Mouse (Mus musculus): Measurements from ENCODE around the gene Cntn3. TPM values are rescaled to one million over a fixed set of nuclear protein-coding genes. Genes with fewer than 3 reads are reported as not detected.

Cntn3 gene
- total RNA-seq, 2 experiments from 2014 or later = not detected

DNA sequence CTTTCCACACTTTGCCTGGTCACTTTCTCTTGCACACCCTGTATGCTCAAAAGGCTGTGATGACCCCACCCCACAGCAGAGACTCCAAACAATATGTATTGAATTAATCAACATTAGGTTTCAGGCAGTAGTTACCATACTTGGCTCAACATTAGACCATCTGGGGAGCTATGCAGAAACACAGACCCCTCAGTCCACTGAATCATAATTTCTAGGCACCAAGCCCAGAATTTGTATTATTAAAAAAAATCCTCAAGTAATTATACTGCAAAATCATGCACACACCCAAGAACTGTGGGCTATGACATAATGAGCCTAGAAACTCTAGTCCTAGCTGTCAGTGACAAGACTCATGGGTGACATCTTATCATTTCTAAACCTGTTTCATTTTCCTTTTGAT lies 87.4 kb downstream of the Cntn3 start:
- ATAC-seq (ENCODE audit: poor library complexity, severe bottlenecking) = no peak

DNA sequence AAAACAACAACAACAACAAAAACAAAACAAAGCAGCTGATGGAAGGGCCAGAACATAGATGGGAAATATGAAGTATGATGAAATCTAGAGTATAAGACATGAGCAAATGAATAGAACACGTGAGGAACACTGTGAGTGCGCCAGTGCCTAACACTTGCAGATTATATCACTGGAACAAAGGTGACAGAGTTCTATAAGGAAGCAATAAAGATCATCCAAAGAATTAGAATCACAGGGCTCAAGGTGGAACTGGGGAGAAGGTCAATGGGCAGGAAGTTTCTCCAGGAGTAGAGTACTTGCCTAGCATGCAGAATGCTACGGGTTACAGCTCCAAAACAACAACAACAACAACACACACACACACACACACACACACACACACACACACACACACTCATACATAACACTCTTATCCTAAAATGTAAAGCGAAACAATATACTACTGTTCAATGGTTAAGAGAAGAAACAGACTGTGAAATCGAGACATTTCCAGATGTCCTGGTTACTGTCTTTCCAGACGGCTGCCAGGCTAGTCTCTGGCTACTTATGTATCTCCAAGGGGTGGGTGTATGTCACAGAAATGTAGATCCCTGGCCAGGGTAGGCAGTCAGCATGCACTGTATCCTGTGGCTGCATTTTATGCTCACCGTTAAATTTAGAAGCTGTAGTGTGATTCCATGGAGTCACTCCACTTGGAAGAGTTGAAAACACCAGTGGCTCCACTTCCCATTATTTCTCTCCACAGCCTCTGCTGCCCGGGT lies 94.4 kb downstream of the Cntn3 start:
- ATAC-seq (ENCODE audit: poor library complexity, severe bottlenecking) = no peak

DNA sequence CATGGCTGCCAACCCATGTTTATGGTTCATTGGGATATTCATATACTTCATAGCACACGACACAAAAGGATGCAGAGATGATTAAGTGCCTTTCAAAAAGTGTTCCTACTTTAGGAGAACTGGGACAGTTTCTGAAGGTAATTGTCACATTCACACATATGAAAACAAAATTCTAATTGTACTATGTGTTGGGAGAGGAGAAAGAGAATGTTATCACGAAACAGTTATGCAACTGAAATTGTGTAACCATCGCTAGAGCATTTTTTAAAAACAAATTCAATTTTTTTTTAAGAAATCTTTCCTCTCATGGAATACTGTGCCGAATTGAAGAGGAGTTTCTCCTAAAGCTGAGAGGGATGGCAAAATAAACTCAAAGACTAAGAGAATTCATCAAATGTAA lies 134.5 kb downstream of the Cntn3 start:
- no peak for ATAC-seq (ENCODE audit: poor library complexity, severe bottlenecking)

DNA sequence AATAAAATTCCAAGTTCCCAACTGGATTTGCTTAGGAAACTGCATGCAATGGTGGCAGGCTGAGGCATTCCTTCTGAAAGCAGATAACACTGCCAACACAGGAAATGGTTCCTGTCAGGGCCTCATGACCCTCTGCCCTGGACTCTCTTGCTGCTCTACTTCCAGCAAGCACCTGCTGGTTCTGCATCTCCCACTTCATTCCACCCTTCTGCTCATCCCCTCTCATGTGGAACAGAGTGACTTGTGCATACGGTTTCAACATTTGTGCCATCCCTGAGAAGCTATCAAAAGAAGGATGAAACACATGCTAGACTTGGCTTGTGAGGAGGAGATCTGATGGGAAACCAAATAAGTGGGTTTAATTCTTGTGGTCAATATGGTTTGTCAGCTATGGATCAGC lies 145.4 kb downstream of the Cntn3 start:
- ATAC-seq (ENCODE audit: poor library complexity, severe bottlenecking) = no peak

DNA sequence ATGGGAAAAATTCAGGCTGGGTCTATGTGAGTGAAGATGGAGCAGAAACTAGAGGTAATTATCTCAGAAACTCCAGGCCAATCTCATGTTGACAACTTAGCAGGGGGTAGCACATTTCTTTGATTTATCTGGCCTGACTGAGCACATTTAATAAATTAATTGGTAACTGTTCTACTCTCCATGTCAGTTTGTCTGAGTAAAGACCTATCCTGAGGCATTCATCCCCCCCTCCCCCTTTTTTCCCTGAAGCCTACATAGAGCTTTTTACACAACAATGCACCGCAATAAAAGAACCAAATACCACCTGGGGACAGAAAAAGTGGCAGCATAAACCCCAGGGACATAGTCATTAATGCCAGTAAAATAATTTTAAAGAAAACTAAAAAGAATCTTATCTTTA lies 151.1 kb downstream of the Cntn3 start:
- ATAC-seq (ENCODE audit: poor library complexity, severe bottlenecking) = no peak

DNA sequence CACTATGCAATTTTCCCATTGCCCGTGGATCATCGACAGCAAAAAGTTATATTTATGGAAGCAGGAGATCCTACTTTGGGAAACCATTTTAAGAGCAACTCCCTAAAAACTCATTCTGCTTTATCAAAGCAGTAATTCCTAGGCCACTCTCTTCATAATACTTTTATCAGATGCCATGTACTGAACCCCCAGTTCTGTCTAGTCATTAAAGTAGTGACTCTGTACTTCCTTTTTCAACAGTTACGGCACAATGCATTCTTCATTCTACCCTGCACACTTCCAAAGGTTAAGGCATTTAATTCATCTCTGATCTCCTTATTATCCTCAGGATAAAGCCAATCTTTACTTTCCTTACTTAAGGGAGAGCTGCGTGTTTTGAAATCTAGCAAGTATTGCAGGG lies 184.3 kb downstream of the Cntn3 start:
- no peak for ATAC-seq (ENCODE audit: poor library complexity, severe bottlenecking)

DNA sequence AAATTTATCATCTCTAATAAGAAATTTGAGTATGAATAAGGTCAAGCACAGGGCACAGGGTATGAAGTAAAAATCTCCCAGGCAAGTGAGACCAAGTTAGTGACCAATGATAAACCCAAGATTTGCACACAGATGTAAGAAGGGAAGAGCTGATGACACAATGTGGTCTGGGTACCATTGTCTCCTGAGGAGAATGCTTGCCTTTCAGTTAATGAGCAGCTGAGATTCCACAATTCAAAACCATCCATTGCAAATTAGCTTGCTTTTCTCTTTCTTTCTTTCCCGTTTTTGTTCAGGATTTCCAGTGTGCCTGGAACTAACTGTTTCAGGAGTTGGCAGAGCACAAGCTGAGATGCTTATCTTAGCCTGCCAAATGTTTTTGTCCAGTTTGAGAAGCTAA lies 200.8 kb downstream of the Cntn3 start:
- ATAC-seq (ENCODE audit: poor library complexity, severe bottlenecking) = no peak

DNA sequence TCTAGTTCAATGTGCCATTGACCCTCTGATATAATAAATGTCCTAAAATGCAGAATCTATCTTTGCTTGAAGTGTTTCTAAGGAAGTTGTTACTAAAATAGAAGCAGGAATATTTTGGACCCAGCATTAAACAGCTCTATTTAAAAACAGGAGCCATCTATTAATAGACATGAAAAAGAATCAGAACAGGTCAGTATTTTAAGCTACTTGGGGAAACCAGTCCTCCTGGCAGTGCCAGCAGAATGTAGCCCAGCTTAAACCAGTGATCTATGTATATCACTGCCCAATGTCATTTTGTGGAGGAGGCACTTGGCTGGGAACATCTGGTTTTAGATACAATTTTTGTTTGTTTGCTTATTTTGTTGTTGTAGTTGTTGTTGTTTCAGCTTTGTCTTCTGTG lies 209.0 kb downstream of the Cntn3 start:
- ATAC-seq (ENCODE audit: poor library complexity, severe bottlenecking) = no peak

DNA sequence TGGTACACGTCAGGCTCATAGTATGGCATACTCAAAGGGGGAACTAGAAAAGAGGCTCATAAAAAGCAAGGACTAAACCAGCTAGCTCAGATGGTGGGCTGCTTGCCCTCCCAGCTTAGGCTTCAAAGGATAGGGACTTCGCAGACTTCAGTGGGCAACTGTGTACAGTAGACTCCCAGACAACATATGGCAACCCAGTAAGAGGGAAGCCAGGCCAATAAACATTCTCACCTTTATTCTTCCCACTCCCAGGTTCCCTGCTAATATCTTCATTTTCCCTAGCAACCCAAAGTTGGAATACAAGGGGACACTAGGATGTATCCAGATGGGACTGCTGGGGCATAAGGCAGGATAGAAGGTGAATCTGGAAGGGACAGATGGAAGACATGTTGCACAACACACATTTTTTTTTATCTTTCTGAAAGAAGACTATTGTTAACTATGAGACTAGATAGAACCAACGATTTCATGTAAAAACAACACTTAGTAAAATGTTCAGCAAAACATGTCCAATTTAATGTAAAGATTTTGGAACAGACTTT lies 209.5 kb downstream of the Cntn3 start:
- no peak for ATAC-seq (ENCODE audit: poor library complexity, severe bottlenecking)

DNA sequence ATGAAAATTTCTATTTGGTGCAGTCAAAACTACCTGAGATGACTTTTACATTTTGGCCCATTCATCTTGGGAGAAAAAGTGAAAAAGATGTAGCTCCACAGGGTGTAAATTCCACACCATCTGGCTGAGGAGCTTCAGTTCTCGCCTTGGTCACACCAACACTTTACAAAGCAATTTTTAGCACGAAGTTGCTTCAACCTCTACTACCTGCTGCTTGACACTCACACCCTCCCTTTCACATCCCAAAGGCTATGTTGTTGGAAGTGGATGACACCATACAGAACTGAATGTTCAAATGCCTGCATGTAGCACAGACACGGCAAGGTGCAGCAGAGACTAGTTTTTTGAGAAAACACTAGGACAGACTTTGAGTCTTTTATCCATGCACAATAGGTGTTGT lies 240.8 kb downstream of the Cntn3 start:
- no peak for ATAC-seq (ENCODE audit: poor library complexity, severe bottlenecking)

DNA sequence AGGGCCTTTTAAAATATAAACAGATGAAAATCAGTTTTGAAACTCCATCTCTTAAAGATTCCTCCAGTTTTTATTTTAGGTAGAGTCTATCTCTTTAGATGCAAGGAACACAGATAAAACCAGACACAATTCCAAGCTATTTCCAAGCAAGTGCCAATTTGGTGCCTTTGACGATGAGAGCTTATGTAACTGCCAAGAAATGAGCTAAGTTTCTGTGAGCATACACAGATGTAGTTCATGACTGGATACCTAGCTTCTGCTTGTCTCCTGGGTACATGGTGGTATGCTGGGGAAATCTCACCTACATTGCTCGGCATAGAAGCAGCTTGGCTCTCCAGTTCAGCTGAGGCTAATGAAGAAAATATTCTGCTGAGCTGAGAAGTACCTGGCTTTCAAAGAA lies 246.2 kb downstream of the Cntn3 start:
- no peak for ATAC-seq (ENCODE audit: poor library complexity, severe bottlenecking)

DNA sequence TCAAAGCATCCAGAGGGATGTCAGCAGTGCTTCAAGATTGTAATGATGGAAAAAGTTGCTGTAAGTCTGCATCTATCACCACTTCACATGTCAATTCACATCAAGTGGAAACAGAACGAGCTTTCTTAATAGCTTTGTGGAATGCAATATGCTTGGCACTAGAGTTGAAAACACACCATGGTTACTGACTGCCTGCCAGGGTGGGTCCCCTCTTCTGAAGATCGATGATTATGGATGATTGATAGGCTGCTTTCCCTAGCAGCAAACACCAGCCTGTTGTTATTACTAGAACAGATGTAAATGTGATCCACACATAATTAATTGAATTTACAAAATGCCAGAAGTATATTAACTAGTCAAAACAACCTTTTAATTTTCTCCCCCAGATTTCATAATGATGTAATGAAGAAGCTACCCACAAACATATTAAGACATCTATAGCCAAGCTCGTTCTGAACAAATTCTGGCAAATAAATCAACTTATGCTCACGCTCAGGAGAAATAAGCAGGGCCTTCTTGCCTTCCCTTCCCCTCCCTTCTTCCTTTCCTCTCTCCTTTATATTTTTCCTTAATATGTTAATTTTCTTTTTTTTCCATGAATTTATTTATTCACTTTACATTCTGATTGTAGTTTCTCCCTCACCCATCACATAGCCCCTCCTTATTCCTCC lies 250.2 kb downstream of the Cntn3 start:
- ATAC-seq (ENCODE audit: poor library complexity, severe bottlenecking) = no peak

DNA sequence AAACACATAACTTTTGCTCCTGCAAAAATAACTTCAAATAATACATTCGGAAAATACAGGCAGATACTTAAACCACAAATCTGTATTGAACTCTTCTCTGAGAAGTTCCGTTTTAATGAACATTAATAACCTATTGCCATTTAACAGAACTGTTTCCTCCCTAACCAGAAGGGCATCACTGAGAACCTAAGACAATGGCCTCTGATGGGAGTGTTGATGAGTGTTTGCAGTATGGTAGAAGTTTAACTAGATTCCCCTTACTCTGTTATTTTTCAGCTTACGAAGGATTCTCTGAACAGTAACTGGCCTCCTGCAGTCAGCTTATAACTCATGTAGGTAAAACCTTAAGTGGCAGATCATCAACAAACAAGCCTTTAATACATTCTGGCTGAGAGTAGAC lies 253.1 kb downstream of the Cntn3 start:
- ATAC-seq (ENCODE audit: poor library complexity, severe bottlenecking) = no peak

DNA sequence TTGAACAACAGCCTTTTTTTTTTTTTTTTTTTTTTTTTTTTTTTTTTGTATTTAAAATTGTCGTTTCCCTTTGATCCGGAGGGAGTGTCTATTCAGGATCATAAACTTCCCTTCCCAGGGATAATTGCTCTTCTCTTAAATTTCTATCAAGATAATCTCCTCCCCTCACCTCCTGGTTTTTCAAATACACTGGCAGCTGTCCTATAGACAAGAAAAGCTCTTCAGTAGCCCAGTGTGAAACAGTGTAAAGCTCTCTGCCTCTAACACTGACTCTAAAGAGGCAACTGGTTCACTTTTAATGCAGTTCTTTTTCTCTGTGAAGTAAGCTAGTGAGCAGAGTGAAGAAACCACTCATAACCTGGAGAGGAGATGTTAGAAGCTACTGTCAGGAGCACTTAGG lies 290.0 kb downstream of the Cntn3 start:
- no peak for ATAC-seq (ENCODE audit: poor library complexity, severe bottlenecking)

DNA sequence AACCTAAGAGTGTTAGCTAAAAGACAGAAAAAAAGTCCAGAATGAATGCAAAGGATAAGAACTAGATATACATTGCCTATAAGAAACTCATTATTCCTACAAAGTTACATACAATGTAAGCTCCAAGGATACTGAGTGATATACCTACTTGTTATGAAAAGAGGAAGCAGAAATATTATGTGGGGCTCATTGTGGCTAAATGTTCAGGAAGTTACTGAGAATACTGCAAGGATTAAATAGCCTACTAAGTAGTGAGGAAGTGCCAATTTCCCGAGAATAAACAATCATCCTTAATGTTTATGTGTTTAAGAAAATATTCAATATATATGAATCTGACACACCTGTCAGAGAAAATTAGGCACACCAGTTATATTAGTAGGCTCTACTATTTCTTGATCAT lies 341.9 kb downstream of the Cntn3 start:
- ATAC-seq (ENCODE audit: poor library complexity, severe bottlenecking) = no peak

DNA sequence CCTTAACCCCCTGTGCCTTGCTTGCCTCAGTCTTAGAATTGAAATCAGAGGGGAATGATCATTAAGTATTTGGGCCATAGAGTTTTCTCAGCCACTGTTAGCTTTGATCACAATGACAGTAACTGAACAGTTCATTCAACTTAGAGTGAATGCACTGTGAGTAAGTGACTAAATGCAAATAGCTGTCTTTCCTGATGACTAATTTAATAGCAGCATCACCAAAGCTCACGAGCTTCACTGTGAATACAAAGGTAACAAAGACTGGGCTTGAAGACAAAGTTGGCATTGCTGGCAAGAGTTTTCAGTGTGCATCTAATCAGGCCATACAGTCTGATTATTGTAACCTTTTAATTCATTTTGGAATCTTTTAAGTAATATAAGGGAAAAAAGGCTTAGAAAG lies 386.6 kb downstream of the Cntn3 start:
- no peak for ATAC-seq (ENCODE audit: poor library complexity, severe bottlenecking)

DNA sequence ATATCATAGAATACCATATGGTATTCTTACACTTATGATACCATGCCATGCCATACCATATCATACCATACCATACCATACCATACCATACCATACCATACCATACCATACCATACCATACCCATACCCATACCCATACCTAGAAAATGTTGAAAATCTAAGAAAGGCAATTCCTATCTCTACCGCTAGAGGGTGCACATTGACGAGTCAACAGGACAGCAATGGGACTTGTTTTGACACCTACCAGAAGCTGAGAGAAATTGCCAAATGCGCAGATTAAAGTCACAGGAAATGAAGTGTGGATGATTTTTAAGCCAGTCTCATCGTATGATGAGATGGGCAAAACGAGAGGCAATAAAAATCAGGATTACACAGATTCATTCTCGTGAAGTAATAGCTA lies 402.0 kb downstream of the Cntn3 start:
- peak; percentile 63 for ATAC-seq (ENCODE audit: poor library complexity, severe bottlenecking)

DNA sequence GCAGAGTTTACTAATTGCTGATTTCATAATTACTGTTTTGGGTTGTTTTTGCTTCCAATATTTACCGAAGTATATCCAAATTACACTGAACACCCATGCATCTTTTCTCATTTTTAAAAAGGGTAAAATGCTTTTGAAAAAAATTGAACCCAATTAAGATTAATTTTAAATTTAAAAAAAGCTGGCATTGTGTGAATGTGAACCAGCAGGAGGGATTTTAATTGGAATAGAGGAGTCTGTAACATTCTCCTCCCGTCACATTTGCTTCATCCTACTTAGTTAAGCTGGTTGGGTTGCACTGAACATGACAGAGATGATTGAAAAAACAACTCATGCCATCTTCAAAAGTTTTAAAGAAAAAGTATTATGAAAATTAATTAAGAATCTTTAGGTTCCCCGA lies 411.7 kb downstream of the Cntn3 start:
- ATAC-seq (ENCODE audit: poor library complexity, severe bottlenecking) = no peak

DNA sequence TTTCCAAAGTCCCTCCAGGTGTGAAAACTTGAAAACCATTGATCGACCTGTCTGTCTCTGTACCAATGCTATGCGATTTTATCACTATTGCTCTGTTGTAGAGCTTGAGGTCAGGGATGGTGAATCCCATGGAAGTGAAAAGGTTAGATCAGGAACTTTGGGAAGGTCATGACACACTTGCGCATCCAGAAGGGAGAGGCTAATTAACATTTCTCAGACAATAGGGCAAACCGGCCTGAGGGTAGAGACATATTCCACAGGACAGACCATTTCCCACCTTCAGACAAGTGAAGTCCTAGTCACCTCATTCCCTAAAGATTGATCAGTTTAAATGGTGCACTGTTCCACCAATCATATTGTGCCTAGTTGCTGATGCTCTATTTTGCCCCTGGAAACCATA lies 451.2 kb downstream of the Cntn3 start:
- no peak for ATAC-seq (ENCODE audit: poor library complexity, severe bottlenecking)

DNA sequence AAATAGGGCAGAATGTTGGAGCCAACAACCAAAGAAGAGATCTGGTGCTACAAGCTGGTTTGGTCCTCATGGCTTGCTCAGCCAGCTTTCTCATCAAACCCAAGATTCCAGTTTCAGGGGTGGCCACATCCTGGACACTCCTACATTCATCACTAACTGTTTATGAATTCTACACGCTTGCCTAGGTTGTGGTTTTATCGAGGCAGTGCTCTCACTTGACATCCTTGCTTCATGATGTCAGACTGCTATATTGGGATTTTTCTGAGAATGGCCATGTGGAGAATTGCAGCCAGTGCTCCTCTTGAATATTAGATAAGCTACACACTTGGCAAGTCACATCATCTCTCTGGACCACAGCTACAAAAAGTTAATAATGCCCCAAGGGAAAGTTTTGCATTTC lies 452.9 kb downstream of the Cntn3 start:
- ATAC-seq (ENCODE audit: poor library complexity, severe bottlenecking) = no peak

DNA sequence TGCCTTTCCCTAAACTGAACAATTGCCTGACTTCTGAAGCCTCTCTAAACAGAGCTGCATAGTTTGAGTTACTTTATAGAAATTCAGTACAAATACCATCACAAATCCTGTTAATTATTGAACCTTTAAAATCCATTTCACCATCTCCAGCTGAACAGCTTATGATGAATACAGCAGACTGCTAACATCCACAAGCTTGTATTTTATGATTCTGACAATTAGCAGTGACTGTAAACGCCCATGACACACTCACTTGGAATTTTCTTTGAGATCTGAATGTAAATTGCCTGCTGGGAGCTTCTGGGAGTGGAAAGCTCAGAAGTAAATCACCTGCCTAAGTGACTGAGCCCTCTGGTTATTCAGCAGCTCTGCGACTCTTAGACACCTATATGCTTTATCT lies 459.3 kb downstream of the Cntn3 start:
- no peak for ATAC-seq (ENCODE audit: poor library complexity, severe bottlenecking)

All from megakaryocyte, adult 5-6 weeks (primary cell).